Comparison of ENCODE assay signal across 25 mouse cellular contexts in the genomic region with DNA sequence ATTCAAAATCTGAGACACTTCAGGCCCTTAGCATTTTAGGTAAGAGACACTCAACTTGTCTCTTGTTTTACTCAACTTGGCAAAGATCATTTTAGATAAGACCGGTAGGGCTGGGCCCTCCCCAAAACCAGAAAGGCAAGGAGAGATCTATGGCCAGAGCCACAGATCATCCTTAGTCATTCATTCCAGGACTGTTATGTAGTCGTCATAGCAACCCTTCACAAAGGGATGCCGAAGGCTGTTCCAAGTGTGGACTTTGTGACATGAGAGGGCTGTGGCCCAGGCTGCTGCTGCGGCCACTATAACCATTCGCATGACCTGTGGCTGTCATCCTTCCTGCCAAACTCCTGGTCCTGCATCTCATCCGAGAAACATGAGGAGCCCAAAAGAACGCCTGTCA. TPM values are rescaled to one million over a fixed set of nuclear protein-coding genes. Genes with fewer than 3 reads are reported as not detected.
DNase-seq lines count a peak whose midpoint lies in the region; ATAC-seq and TF ChIP-seq lines count a peak whose summit lies in the region.
"Had no signal": no experiment of that assay in that cellular context is flagged by ENCODE, and none has a peak within 500 bp of the region (broad histone marks: within the 10 kb centered on the region; RNA-seq: fewer than 3 reads in every experiment).

No protein-coding gene starts in this region.

- ATAC-seq in liver, embryonic 16.5 days (ENCODE audit: low read depth): peak; percentile 41; the same call in 1 of the 2 replicates
- ATAC-seq in megakaryocyte-erythroid progenitor cell, adult 5-6 weeks (replicated peaks; ENCODE audit: low FRiP score, low TSS enrichment, poor library complexity, severe bottlenecking): no peak
- ATAC-seq: forebrain, embryonic 16.5 days; inflammation-experienced regulatory T-cells, adult 6 months; midbrain, embryonic 15.5 days had no signal

- H3K27me3 ChIP-seq in liver, embryonic 16.5 days (ENCODE audit: control insufficient read depth, insufficient read depth, low read depth, low read length): no peaks in the 10 kb centered on the region
- no peaks in the 10 kb centered on the region for H3K27me3 ChIP-seq in CH12.LX (replicated peaks)
- H3K27me3 ChIP-seq in small intestine, adult 2 months (ENCODE audit: control insufficient read depth, insufficient read depth, low read length): no peaks in the 10 kb centered on the region
- H3K27me3 ChIP-seq: heart, embryonic 12.5 days; hindbrain, embryonic 15.5 days; limb, embryonic 12.5 days; lung, embryonic 15.5 days; midbrain, embryonic 15.5 days had no signal

- H3K27ac ChIP-seq in liver, embryonic 16.5 days (ENCODE audit: low read length): no peak overlapping the region
- 0 out of 2 replicates have a peak overlapping the region, but pooled peaks have one; percentile 8 for H3K27ac ChIP-seq in CH12.LX (ENCODE audit: insufficient read depth, low read depth)
- no peak overlapping the region for H3K27ac ChIP-seq in small intestine, adult 2 months (ENCODE audit: insufficient read depth, low read depth, low read length)
- H3K27ac ChIP-seq: heart, adult 2 months; hindbrain, embryonic 15.5 days; left cerebral cortex, adult 2 months; limb, embryonic 12.5 days; liver, embryonic 14.5 days; lung, embryonic 15.5 days; midbrain, embryonic 15.5 days had no signal

- dilution Hi-C loops in CH12.LX (cut with MboI; ENCODE audit: extremely low pct_ligation_motif_present, extremely low pct_unique_long_range_greater_than_20kb, low sequenced_read_pairs): no loop called here

- in situ Hi-C loops in CH12.LX (cut with MboI; ENCODE audit: low pct_ligation_motif_present, low pct_unique_long_range_greater_than_20kb, low sequenced_read_pairs): loop anchor here (5.0 kb wide), 1 partner anchor 42 kb away; no protein-coding TSS in a partner anchor

- H3K4me1 ChIP-seq in liver, embryonic 16.5 days (ENCODE audit: control insufficient read depth, low read depth, low read length): no peaks in the 10 kb centered on the region
- peaks cover 28 to 68% of the 10 kb centered on the region in 2 experiments for H3K4me1 ChIP-seq in CH12.LX (ENCODE audit: control insufficient read depth in 1 of 2, insufficient read depth in 2 of 2)
- peaks cover 5% of the 10 kb centered on the region for H3K4me1 ChIP-seq in small intestine, adult 2 months (ENCODE audit: control insufficient read depth, insufficient read depth, insufficient read length, low read length)
- H3K4me1 ChIP-seq: heart, embryonic 12.5 days; hindbrain, embryonic 15.5 days; limb, embryonic 12.5 days; lung, embryonic 15.5 days; midbrain, embryonic 15.5 days had no signal

- no peaks in the 10 kb centered on the region for H3K9me3 ChIP-seq in liver, embryonic 16.5 days (replicated peaks; ENCODE audit: control insufficient read depth, low read length)
- H3K9me3 ChIP-seq in CH12.LX (replicated peaks; ENCODE audit: low read length): peaks cover 9% of the 10 kb centered on the region
- H3K9me3 ChIP-seq: G1E; hindbrain, embryonic 15.5 days; lung, embryonic 15.5 days; midbrain, embryonic 15.5 days had no signal

- no peaks in the 10 kb centered on the region; the same call in 1 of the 2 replicates for H3K36me3 ChIP-seq in liver, embryonic 16.5 days (ENCODE audit: control insufficient read depth, insufficient read depth)
- H3K36me3 ChIP-seq in CH12.LX (replicated peaks in 1 of 2; ENCODE audit: control insufficient read depth in 1 of 2, insufficient read depth in 1 of 2, low read length in 1 of 2): peaks cover 41 to 70% of the 10 kb centered on the region in 2 experiments
- peaks cover 4% of the 10 kb centered on the region; the same call in 1 of the 2 replicates for H3K36me3 ChIP-seq in small intestine, adult 2 months (ENCODE audit: control insufficient read depth, insufficient read depth, low read length)
- H3K36me3 ChIP-seq: G1E; heart, embryonic 12.5 days; hindbrain, embryonic 15.5 days; limb, embryonic 12.5 days; lung, embryonic 15.5 days; midbrain, embryonic 15.5 days had no signal

- no peak for TF ChIP-seq POLR2A in CH12.LX (IDR thresholded peaks at IDR 0.05; ENCODE audit: low read depth, low read length)
- TF ChIP-seq POLR2A in small intestine, adult 2 months (IDR thresholded peaks at IDR 0.05; ENCODE audit: low read depth, low read length): no peak

- H3K4me3 ChIP-seq in liver, embryonic 16.5 days (ENCODE audit: low read depth, low read length): no peak overlapping the region
- peak overlapping the region in 2 of 3 experiments; percentile 11 to 66 for H3K4me3 ChIP-seq in CH12.LX (replicated peaks in 1 of 3; ENCODE audit: low read depth in 2 of 3, low read length in 2 of 3, poor library complexity in 1 of 3)
- H3K4me3 ChIP-seq in small intestine, adult 2 months (ENCODE audit: low read depth, low read length): peak overlapping the region; percentile 5
- H3K4me3 ChIP-seq: erythroblast, embryonic 14.5 days; heart, adult 2 months; heart, embryonic 12.5 days; hindbrain, embryonic 15.5 days; left cerebral cortex, adult 2 months; limb, embryonic 12.5 days; lung, embryonic 15.5 days; midbrain, embryonic 15.5 days had no signal

- TF ChIP-seq CTCF in CH12.LX (conservative IDR thresholded peaks at IDR 0.05 in 1 of 2, IDR thresholded peaks at IDR 0.05 in 1 of 2; ENCODE audit: low read depth in 2 of 2, low read length in 2 of 2): no peak
- no peak for TF ChIP-seq CTCF in small intestine, adult 2 months (IDR thresholded peaks at IDR 0.05; ENCODE audit: extremely low read depth, insufficient read length, insufficient replicate concordance, low read depth, low read length)

- no peak for DNase-seq in liver
- no peak for DNase-seq in CH12.LX (ENCODE audit: extremely low read depth)
- peak; percentile 16 for DNase-seq in ZHBTc4 (ENCODE audit: low read depth, low spot score)
- DNase-seq: adrenal gland, postnatal 36 days; B cell, adult 2 months; cerebellum, adult 2 months; cerebellum, postnatal 25 days; heart, adult 2 months; heart, postnatal 4 days; kidney, adult 11 months; right cerebral cortex, adult 18-20 months had no signal

- 69% methylated on average over 7 of the region's 7 CpGs for WGBS in liver, embryonic 16.5 days (ENCODE audit: insufficient replicate concordance)
- 70% methylated on average over 7 of the region's 7 CpGs for WGBS in small intestine, adult 2 months

- H3K9ac ChIP-seq in liver, embryonic 16.5 days (ENCODE audit: low read depth, low read length): no peak overlapping the region
- H3K9ac ChIP-seq in CH12.LX (ENCODE audit: insufficient read depth, low read depth): no peak overlapping the region
- H3K9ac ChIP-seq: heart, embryonic 12.5 days; hindbrain, embryonic 15.5 days; limb, embryonic 12.5 days; liver, embryonic 14.5 days; lung, embryonic 15.5 days; midbrain, embryonic 15.5 days had no signal

- H3K4me2 ChIP-seq in liver, embryonic 16.5 days (ENCODE audit: low read depth, low read length): no peak overlapping the region
- H3K4me2 ChIP-seq in CH12.LX (ENCODE audit: insufficient read depth, low read depth, poor library complexity, severe bottlenecking): peak overlapping the region; percentile 94; the same call in 1 of the 2 replicates
- H3K4me2 ChIP-seq: heart, embryonic 12.5 days; hindbrain, embryonic 15.5 days; limb, embryonic 12.5 days; lung, embryonic 15.5 days; midbrain, embryonic 15.5 days had no signal

- TF ChIP-seq RAD21 in CH12.LX (IDR thresholded peaks at IDR 0.05; ENCODE audit: low read depth, low read length): no peak

- H3K79me2 ChIP-seq in CH12.LX (replicated peaks; ENCODE audit: control insufficient read depth, extremely low read depth, insufficient read depth, poor library complexity, severe bottlenecking): peaks cover 24% of the 10 kb centered on the region

- TF ChIP-seq EP300 in CH12.LX (IDR thresholded peaks at IDR 0.05; ENCODE audit: low read length): no peak

TF ChIP-seq in CH12.LX, 34 proteins besides CTCF, POLR2A, EP300 and RAD21:
- TF ChIP-seq ZC3H11A (IDR thresholded peaks at IDR 0.05; ENCODE audit: low read depth, low read length): no peak
- no peak for TF ChIP-seq ZMIZ1 (IDR thresholded peaks at IDR 0.05; ENCODE audit: low read depth, low read length)
- no peak for TF ChIP-seq CHD2 (IDR thresholded peaks at IDR 0.05; ENCODE audit: low read length)
TF ChIP-seq in CH12.LX: peak in this region for 0.

RNA-seq across cellular contexts. Expression of gene Pik3ap1, which starts 54.5 kb away (rescaled TPM):
- polyA plus RNA-seq in liver, embryonic 16.5 days (2015; fragmentation: Nextera tagmentation; extraction: Ambion mirVana): 14.9 and 17.9 TPM in 2 replicates
- total RNA-seq in CH12.LX (2012; rRNA removed): 34.3 and 37.4 TPM in 2 replicates
- total RNA-seq in CH12.LX (2014; rRNA removed): 25.1 and 26.7 TPM in 2 replicates
- polyA plus RNA-seq in CH12.LX (2012; ENCODE audit: insufficient read length, low read depth): 98.6 and 106 TPM in 2 replicates
- 3.5 and 4.3 TPM in 2 replicates for polyA plus RNA-seq in small intestine, adult 2 months (2012; rRNA removed)
- total RNA-seq in megakaryocyte-erythroid progenitor cell, adult 5-6 weeks (2014; fragmentation: Nextera tagmentation): 1.5 and 2.3 TPM in 2 replicates
- total RNA-seq in megakaryocyte-erythroid progenitor cell, adult 5-6 weeks (2017): 1.2 and 1.4 TPM in 2 replicates
